Mouse (Mus musculus) small intestine, adult 2 months (tissue): ENCODE results near the gene Evc. TPM values are rescaled to one million over a fixed set of nuclear protein-coding genes. Genes with fewer than 3 reads are reported as not detected.

Experiments
- H3K27ac ChIP-seq: fragments of 200-500 bp; 2 replicates; pipeline ENCODE4 v1.5.1; 2012; ENCODE audit warnings: low read depth, low read length, control low read depth, inconsistent platforms; ENCODE audit not compliant: insufficient read depth
- H3K27me3 ChIP-seq: fragments of 200-500 bp; 2 replicates; pipeline ENCODE4 v1.6.1; 2012; ENCODE audit warnings: mild to moderate bottlenecking, moderate library complexity, low read length, inconsistent platforms; ENCODE audit not compliant: control insufficient read depth, insufficient read depth
- H3K36me3 ChIP-seq: fragments of 200-500 bp; 2 replicates; pipeline ENCODE4 v1.6.1; 2012; ENCODE audit warnings: mild to moderate bottlenecking, low read length, control low read depth, inconsistent platforms; ENCODE audit not compliant: control insufficient read depth, insufficient read depth
- H3K4me1 ChIP-seq: fragments of 200-500 bp; 2 replicates; pipeline ENCODE4 v1.6.1; 2012; ENCODE audit warnings: low read length, inconsistent platforms, mixed read lengths; ENCODE audit not compliant: control insufficient read depth, insufficient read depth, insufficient read length
- H3K4me3 ChIP-seq: fragments of 200-500 bp; 2 replicates; pipeline ENCODE4 v1.5.1; 2012; ENCODE audit warnings: low read depth, mild to moderate bottlenecking, control low read depth, inconsistent platforms, low read length, moderate library complexity
- CTCF ChIP-seq: fragments of 200-500 bp; IDR thresholded peaks from 2 replicates; pipeline ENCODE4 v1.5.1; 2012; ENCODE audit warnings: low read depth, mild to moderate bottlenecking, control low read depth, inconsistent platforms, low read length, moderate library complexity, mixed read lengths; ENCODE audit not compliant: insufficient replicate concordance, insufficient read length; ENCODE audit errors: extremely low read depth
- POLR2A ChIP-seq: fragments of 200-500 bp; IDR thresholded peaks from 2 replicates; pipeline ENCODE4 v1.6.1; 2012; ENCODE audit warnings: low read depth, mild to moderate bottlenecking, control low read depth, inconsistent platforms, low read length, moderate library complexity
- WGBS: fragments of 180-500 bp; shearing (Covaris S2); methylation state at CpG from one replicate; pipeline ENCODE4 v1.1.7; 2018; 5-methylcytosine and 5-hydroxymethylcytosine counted together
- polyA plus RNA-seq: library from polyadenylated mRNA; depleted of rRNA; stranded (reverse); fragments of >200 nt; gene quantifications from 2 replicates; pipeline ENCODE4 v1.2.3, GENCODE M21; 2012

Gene Evc
- polyA plus RNA-seq, 1 experiment = 2.3 TPM

DNA sequence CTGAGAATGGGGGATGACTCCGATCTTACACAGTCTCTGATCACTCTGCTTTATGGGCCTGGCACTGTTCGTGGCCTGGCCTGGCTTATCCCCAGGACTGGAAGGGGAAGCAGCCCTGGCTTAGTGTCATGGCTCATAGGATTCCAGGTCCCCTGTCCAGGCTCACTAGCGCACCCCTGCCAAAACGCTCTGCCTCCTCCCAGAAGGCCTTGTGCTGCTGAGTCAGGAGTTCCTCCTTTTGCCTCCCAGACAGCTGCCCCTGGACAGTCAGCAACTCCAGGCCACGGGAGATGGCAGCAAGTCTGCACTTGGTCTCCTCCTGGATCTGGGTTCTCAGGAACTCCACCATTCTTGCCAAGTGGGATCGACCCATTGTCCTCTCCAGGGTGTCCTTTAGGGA is 18.0 kb downstream of the Evc start:
- no peaks in the 10 kb centered on the region for H3K4me1 ChIP-seq
- H3K27me3 ChIP-seq = no peaks in the 10 kb centered on the region
- H3K27ac ChIP-seq = no peak overlapping the region
- WGBS = 73% methylated on average over 6 of the region's 6 CpGs
- H3K4me3 ChIP-seq = no peak overlapping the region
- H3K36me3 ChIP-seq = no peaks in the 10 kb centered on the region
- TF ChIP-seq POLR2A (no peak), CTCF (no peak)

DNA sequence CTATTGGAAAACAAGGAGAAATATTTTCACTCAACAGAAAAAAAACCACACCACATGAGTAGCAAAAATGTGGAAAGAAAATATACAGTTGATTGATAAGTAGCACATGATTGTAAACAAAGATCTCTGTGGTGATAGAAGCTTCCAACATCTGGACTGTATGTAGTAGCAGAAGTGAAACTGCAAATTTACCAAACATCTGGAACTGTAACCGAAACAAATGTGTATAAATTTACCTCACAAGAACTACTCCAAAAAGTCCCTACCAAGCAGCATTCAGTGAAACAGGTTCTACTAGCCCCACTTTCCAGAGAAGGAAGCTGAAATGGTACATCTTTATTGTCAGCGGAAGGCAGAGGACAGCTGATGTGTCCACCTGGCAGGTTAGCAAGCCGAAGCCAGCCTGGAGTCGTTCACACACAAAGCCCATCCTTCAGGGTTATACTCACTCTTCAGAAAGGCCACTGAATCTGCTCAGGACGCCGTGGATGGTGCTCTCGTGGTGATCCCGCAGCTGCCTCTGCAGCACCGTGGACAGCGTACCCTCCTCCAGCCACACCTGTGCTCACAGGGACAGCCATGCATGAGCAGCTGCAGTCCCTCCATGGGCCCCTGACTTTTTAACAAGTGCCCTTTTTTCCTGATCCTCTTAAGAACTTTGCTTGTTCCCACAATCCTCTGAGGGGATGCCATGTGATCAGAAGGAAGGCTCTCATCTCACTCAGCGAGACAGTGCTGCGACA is 23.5 kb downstream of the Evc start:
- no peaks in the 10 kb centered on the region for H3K27me3 ChIP-seq
- H3K36me3 ChIP-seq = no peaks in the 10 kb centered on the region
- no peak overlapping the region for H3K4me3 ChIP-seq
- TF ChIP-seq POLR2A = no peak
- TF ChIP-seq CTCF = no peak
- no peaks in the 10 kb centered on the region for H3K4me1 ChIP-seq
- peak overlapping the region; percentile 49 for H3K27ac ChIP-seq
- 77% methylated on average over 12 of the region's 12 CpGs for WGBS

DNA sequence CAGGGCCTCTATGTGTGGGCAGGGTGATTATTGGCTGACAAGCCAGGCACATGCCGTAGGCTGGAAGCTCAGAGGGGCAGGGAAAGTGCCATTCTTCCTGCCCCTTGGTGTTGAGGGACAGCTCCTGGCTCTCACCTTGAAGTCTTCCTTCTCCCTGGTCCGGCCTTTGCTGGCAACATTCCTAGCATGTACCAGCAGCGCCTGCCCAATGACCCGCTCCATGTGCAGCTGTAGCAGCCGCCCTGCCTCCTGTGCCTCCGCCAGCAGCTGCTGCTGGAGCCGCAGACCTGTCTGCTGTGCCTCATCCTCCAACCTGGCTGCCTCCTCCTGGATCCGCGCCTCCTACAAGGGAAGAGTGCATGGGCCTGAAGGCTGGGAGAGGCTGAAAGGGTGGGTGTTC is 26.7 kb downstream of the Evc start:
- Histone ChIP-seq H3K4me3 (no peak overlapping the region), H3K27ac (no peak overlapping the region), H3K4me1 (no peaks in the 10 kb centered on the region), H3K36me3 (no peaks in the 10 kb centered on the region), H3K27me3 (no peaks in the 10 kb centered on the region)
- no peak for TF ChIP-seq CTCF
- no peak for TF ChIP-seq POLR2A
- 79% methylated on average over 9 of the region's 9 CpGs for WGBS

DNA sequence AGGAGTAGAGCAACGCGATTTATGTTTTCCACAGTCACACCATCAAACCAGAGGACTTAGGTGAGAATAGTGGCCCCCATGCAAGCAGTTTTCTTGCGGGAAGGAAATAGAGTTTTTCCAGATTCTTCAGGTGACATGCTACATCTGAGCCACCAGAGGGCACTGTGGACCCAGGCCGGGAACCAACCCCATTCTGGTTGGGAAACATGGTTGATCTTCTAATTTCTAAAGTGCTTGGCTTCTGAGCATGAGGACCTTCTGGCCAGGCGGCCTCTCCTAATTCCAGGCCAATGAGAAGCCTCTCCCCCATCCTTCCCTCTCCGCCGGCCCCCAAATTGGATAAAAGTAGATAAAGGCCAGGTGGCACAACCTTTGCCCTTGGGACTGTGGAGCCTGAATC is 38.3 kb downstream of the Evc start:
- Histone ChIP-seq H3K36me3 (no peaks in the 10 kb centered on the region), H3K27ac (no peak overlapping the region), H3K4me1 (no peaks in the 10 kb centered on the region), H3K27me3 (no peaks in the 10 kb centered on the region), H3K4me3 (no peak overlapping the region)
- 20% methylated on average over 7 of the region's 7 CpGs for WGBS
- TF ChIP-seq CTCF (peak; percentile 86; the same call in 1 of the 2 replicates), POLR2A (no peak)

DNA sequence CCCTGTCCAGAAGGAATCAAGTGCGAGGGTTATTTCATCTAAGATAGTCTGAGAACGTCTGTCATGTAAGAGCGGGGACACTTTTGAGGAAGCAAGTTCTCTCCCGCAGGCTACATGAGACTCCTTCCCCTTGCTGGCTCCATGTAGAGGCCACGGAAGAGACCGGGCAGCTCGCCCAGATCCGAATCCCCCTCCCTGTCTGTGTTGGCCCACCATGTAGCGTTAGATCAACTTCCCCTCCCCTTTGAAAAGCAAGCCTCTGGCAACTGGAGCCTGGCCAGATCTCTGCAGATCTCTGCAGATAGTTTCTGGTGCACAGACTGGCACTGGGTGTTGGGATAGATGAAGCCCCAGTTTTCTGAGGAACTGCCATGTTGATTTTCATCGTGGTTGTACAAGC is 40.0 kb downstream of the Evc start:
- Histone ChIP-seq H3K36me3 (no peaks in the 10 kb centered on the region), H3K4me3 (no peak overlapping the region), H3K27me3 (no peaks in the 10 kb centered on the region), H3K27ac (no peak overlapping the region), H3K4me1 (no peaks in the 10 kb centered on the region)
- TF ChIP-seq POLR2A (no peak), CTCF (no peak)
- 67% methylated on average over 10 of the region's 10 CpGs for WGBS

DNA sequence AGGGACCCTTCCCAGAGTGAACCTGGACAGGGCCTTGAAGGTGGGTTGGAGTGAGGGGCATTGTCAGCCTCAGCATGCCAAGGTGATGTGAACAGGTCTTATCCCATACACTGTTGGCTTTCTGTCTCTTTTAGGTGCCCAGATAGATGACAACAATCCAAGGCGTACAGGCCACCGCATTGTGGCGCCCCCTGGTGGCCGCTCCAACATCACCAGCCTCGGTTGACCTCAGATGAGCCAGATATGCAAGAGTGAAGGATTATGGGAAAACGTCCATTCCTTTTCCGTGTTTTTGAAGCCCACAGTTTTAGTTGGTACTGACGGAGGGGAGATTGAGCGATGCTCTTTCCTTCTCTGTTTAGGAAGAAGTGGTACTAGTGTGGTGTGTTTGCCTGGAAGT is 45.7 kb downstream of the Evc start:
- 60% methylated on average over 9 of the region's 9 CpGs for WGBS

DNA sequence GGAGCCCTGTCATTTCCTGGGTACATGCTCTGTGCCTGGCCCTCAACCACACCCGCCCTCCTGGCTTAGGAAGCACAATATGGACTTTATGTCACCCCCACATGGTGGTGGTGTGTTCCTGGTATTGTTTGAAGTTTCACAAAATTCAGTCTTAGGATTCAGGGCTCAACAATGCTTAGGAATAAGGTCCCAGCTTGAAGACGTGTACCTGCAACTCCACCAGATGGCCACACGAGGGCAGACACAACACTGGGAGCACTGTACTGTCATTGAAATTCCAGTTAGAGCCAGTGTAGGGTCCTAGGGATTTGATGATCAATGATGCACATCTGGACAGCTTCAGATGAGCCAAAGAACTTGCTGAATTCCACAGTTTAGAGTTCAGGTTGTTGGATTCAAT is 47.5 kb downstream of the Evc start:
- Histone ChIP-seq H3K4me3 (no peak overlapping the region), H3K27ac (no peak overlapping the region), H3K4me1 (no peaks in the 10 kb centered on the region), H3K27me3 (no peaks in the 10 kb centered on the region), H3K36me3 (no peaks in the 10 kb centered on the region)
- no peak for TF ChIP-seq POLR2A
- TF ChIP-seq CTCF = peak; percentile 61; the same call in 1 of the 2 replicates
- WGBS = 16% methylated on average over 3 of the region's 3 CpGs

More for the DNA sequence above, 45.7 kb downstream of the Evc start:
- H3K4me3 ChIP-seq = no peak overlapping the region
- peak; percentile 43; the same call in 1 of the 2 replicates for TF ChIP-seq CTCF
- no peak for TF ChIP-seq POLR2A
- no peak overlapping the region for H3K27ac ChIP-seq
- no peaks in the 10 kb centered on the region for H3K27me3 ChIP-seq
- H3K36me3 ChIP-seq = no peaks in the 10 kb centered on the region
- H3K4me1 ChIP-seq = no peaks in the 10 kb centered on the region
